Mouse (Mus musculus) heart, adult 8-10 months (tissue): ENCODE measurements around the gene Lin7c. TPM values are rescaled to one million over a fixed set of nuclear protein-coding genes. Genes with fewer than 3 reads are reported as not detected.

Experiments used
- DNase-seq: peaks from one replicate; pipeline ENCODE4 v3.0.0; 2022; ENCODE audit warnings: low spot score
- total RNA-seq, 4 experiments: library from RNA; stranded (reverse); gene quantifications; 2 replicates each; pipeline ENCODE4 v1.2.4; 2022

Lin7c gene
- total RNA-seq, 4 experiments from 2014 or later = 41.5 to 45.6 (median 43.7) TPM

GRCm38 (mm10) chr2:109941973-109942444, 51.4 kb downstream of the Lin7c start:
- DNase-seq = no peak

GRCm38 (mm10) chr2:109942810-109943570, 52.3 kb downstream of the Lin7c start:
- DNase-seq = no peak

- DNase-seq = peak; percentile 20
Measured at GRCm38 (mm10) chr2:109944995-109945394, 54.3 kb downstream of the Lin7c start.

- no peak for DNase-seq
Measured at GRCm38 (mm10) chr2:109945532-109945931, 54.9 kb downstream of the Lin7c start.

GRCm38 (mm10) chr2:109946426-109946825, 55.8 kb downstream of the Lin7c start:
- DNase-seq = no peak

GRCm38 (mm10) chr2:109949519-109949918, 58.9 kb downstream of the Lin7c start:
- DNase-seq = no peak

- no peak for DNase-seq
Measured at GRCm38 (mm10) chr2:109950311-109950710, 59.7 kb downstream of the Lin7c start.

Other genes with a start within 250 kb of the Lin7c start
- gene Bdnf, start 216.2 kb upstream of the Lin7c start, total RNA-seq = 1 to 10 TPM; 4.2 to 8.0 (median 6.2) TPM
- gene Lgr4, start 26.8 kb downstream of the Lin7c start, total RNA-seq = 10 to 100 TPM; 21.8 to 23.5 (median 22.8) TPM
- gene Ccdc34, start 127.0 kb downstream of the Lin7c start, total RNA-seq = 1 to 10 TPM; 3.9 to 4.8 (median 4.5) TPM